ENCODE assay signal across 12 mouse cellular contexts in the genomic region with DNA sequence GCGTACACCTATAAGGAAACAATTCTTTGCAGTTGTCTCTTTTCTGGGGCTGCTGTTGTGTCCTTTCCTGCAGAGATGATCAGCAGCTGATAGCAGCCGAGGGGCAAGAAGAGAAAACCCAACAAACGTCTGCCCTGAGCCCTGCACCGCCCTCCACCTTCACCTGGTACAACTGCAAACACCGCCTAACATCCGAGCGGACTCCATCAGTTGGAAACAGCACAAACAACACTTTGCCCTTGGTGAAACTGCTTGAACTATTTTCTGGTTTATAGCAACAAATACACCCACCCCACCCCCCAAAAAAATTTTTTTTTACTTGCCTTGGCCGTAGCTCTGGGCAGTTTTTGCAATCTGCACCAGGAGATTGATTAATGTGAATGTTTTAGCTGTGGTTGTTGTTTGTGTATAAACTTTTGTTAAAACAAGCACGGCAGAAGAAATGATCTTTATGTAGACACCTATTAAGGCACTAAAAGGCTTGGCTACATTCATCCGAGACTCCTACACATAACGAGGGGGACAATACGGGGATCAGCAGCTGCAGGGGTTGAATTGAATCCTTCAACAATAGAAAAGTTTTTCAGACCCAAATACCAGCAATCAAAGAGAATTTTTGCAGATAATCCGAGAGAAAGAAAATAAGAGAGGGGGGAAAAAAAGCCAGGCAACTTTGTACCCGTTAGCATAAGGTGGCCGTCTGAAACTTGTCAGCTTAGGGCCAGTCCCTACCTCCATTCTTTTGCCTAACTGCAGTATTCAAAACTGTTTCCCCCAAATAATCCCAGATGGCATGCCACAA. TPM values are rescaled to one million over a fixed set of nuclear protein-coding genes. Genes with fewer than 3 reads are reported as not detected.
DNase-seq lines count a peak whose midpoint lies in the region; ATAC-seq and TF ChIP-seq lines count a peak whose summit lies in the region.
"Had no signal": no experiment of that assay in that cellular context is flagged by ENCODE, and none has a peak within 500 bp of the region (broad histone marks: within the 10 kb centered on the region; RNA-seq: fewer than 3 reads in every experiment).

No protein-coding gene starts in this region.

- H3K4me2 ChIP-seq in forebrain, embryonic 11.5 days (ENCODE audit: low read depth, low read length, severe bottlenecking) = peak overlapping the region; percentile 77
- H3K4me2 ChIP-seq in limb, embryonic 11.5 days (ENCODE audit: low read depth, severe bottlenecking) = peak overlapping the region; percentile 57
- peak overlapping the region; percentile 62 for H3K4me2 ChIP-seq in stomach, embryonic 14.5 days (replicated peaks; ENCODE audit: low read depth, low read length)

- no peak for TF ChIP-seq CTCF in left cerebral cortex, adult 2 months (IDR thresholded peaks at IDR 0.05)

- ATAC-seq in forebrain, embryonic 11.5 days (replicated peaks; ENCODE audit: low FRiP score) = peak; percentile 54
- no peak for ATAC-seq in limb, embryonic 11.5 days (ENCODE audit: insufficient number of reproducible peaks, low FRiP score, low TSS enrichment, low read depth)
- no peak for ATAC-seq in stomach, embryonic 14.5 days (ENCODE audit: insufficient number of reproducible peaks, insufficient read depth, low FRiP score, low read depth)
- ATAC-seq in erythroid progenitor cell, adult 5-6 weeks (replicated peaks; ENCODE audit: low FRiP score, poor library complexity, severe bottlenecking) = no peak

- no peaks in the 10 kb centered on the region for H3K36me3 ChIP-seq in forebrain, embryonic 11.5 days (ENCODE audit: control insufficient read depth, insufficient read depth, low read length)
- H3K36me3 ChIP-seq in limb, embryonic 11.5 days (ENCODE audit: control insufficient read depth, insufficient read depth, low read length) = no peaks in the 10 kb centered on the region
- no peaks in the 10 kb centered on the region for H3K36me3 ChIP-seq in stomach, embryonic 14.5 days (ENCODE audit: control insufficient read depth, insufficient read depth, low read length)

- H3K27me3 ChIP-seq in forebrain, embryonic 11.5 days (ENCODE audit: control insufficient read depth, insufficient read depth, low read length) = peaks cover 19% of the 10 kb centered on the region
- H3K27me3 ChIP-seq in limb, embryonic 11.5 days (ENCODE audit: control insufficient read depth, insufficient read depth, low read length) = 0 out of 2 replicates have a peak, but pooled peaks cover 9% of the 10 kb centered on the region
- H3K27me3 ChIP-seq in stomach, embryonic 14.5 days (ENCODE audit: control insufficient read depth, insufficient read depth, low read length) = no peaks in the 10 kb centered on the region

- H3K9ac ChIP-seq in forebrain, embryonic 11.5 days (ENCODE audit: low read length) = peak overlapping the region; percentile 35; the same call in 1 of the 2 replicates
- no peak overlapping the region for H3K9ac ChIP-seq in limb, embryonic 11.5 days (ENCODE audit: low read length)
- H3K9ac ChIP-seq in stomach, embryonic 14.5 days (replicated peaks; ENCODE audit: low read depth, low read length) = no peak overlapping the region

- no peaks in the 10 kb centered on the region for H3K9me3 ChIP-seq in forebrain, embryonic 11.5 days (ENCODE audit: control insufficient read depth, low read length)
- peaks cover 3% of the 10 kb centered on the region; the same call in 1 of the 2 replicates for H3K9me3 ChIP-seq in limb, embryonic 11.5 days (ENCODE audit: control insufficient read depth, low read length)
- H3K9me3 ChIP-seq in stomach, embryonic 14.5 days (ENCODE audit: control insufficient read depth, low read depth, low read length) = peaks cover 3% of the 10 kb centered on the region; the same call in 1 of the 2 replicates

- intact Hi-C loops in left cerebral cortex, adult 2 months (cut with DNase I) = no loop called here
- intact Hi-C loops in left cerebral cortex, postnatal 10 days (cut with DNase I) = no loop called here

- H3K4me1 ChIP-seq in forebrain, embryonic 11.5 days (replicated peaks; ENCODE audit: control insufficient read depth, insufficient read depth, low read length) = peaks cover 4% of the 10 kb centered on the region; the same call in 1 of the 2 replicates
- H3K4me1 ChIP-seq in limb, embryonic 11.5 days (ENCODE audit: control insufficient read depth, insufficient read depth, low read length) = no peaks in the 10 kb centered on the region
- no peaks in the 10 kb centered on the region for H3K4me1 ChIP-seq in stomach, embryonic 14.5 days (ENCODE audit: control insufficient read depth, insufficient read depth, low read length)

- no peak for DNase-seq in left cerebral cortex, adult 2 months (ENCODE audit: extremely low spot score in 1 of 2, low spot score in 2 of 2)
- DNase-seq in left cerebral cortex, postnatal 10 days (ENCODE audit: extremely low spot score in 1 of 2, low spot score in 2 of 2) = no peak
- no peak for DNase-seq in forebrain, embryonic 11.5 days (ENCODE audit: low spot score)
- DNase-seq in limb, embryonic 11.5 days (ENCODE audit: low spot score) = peak; percentile 23
- no peak for DNase-seq in layer of hippocampus, postnatal 14 days (ENCODE audit: low spot score in 2 of 2)
- DNase-seq in urinary bladder, adult 18-20 months (ENCODE audit: low spot score in 2 of 2) = no peak
- DNase-seq: kidney, adult 2 months had no signal

- WGBS in forebrain, embryonic 11.5 days = 7% methylated on average over 15 of the region's 15 CpGs
- 26% methylated on average over 15 of the region's 15 CpGs for WGBS in limb, embryonic 11.5 days
- 29% methylated on average over 15 of the region's 15 CpGs for WGBS in stomach, embryonic 14.5 days

- H3K27ac ChIP-seq in left cerebral cortex, adult 2 months = no peak overlapping the region
- peak overlapping the region; percentile 81; the same call in 1 of the 2 replicates for H3K27ac ChIP-seq in forebrain, embryonic 11.5 days (ENCODE audit: low read depth, low read length)
- H3K27ac ChIP-seq in limb, embryonic 11.5 days (replicated peaks; ENCODE audit: low read depth, low read length) = no peak overlapping the region
- H3K27ac ChIP-seq in stomach, embryonic 14.5 days (ENCODE audit: low read length) = no peak overlapping the region

- H3K4me3 ChIP-seq in left cerebral cortex, adult 2 months = peak overlapping the region; percentile 53; the same call in 1 of the 2 replicates
- peak overlapping the region; percentile 43 for H3K4me3 ChIP-seq in forebrain, embryonic 11.5 days (ENCODE audit: low read depth, low read length)
- no peak overlapping the region; the same call in 1 of the 2 replicates for H3K4me3 ChIP-seq in limb, embryonic 11.5 days (ENCODE audit: low read depth, low read length)
- peak overlapping the region; percentile 33; the same call in 1 of the 2 replicates for H3K4me3 ChIP-seq in stomach, embryonic 14.5 days (ENCODE audit: low read depth, low read length)

RNA-seq across cellular contexts. Expression of gene Zfp800, which starts 1.6 kb away (rescaled TPM):
- 10 to 100 TPM; 20.9 to 24.5 TPM for total RNA-seq in left cerebral cortex, adult 2 months (2021)
- total RNA-seq in left cerebral cortex, postnatal 10 days (2021) = 10 to 100 TPM; 14.2 to 16.0 TPM
- polyA plus RNA-seq in forebrain, embryonic 11.5 days (2014; fragmentation: Nextera tagmentation; extraction: Ambion mirVana) = 23.9 and 26.0 TPM in 2 replicates
- 12.5 and 14.6 TPM in 2 replicates for polyA plus RNA-seq in limb, embryonic 11.5 days (2014; fragmentation: Nextera tagmentation; extraction: Ambion mirVana)
- 23.3 and 26.3 TPM in 2 replicates for polyA plus RNA-seq in stomach, embryonic 14.5 days (2014; fragmentation: Nextera tagmentation; extraction: Ambion mirVana)
- 92.2 and 116 TPM in 2 replicates for total RNA-seq in erythroid progenitor cell, adult 5-6 weeks (2015; ENCODE audit: low replicate concordance)
- total RNA-seq in erythroid progenitor cell, adult 5-6 weeks (2017; ENCODE audit: low replicate concordance) = 92.7 and 100 TPM in 2 replicates
- 10 to 100 TPM; 14.8 to 20.2 TPM for total RNA-seq in layer of hippocampus, postnatal 14 days (2021)

RNA-seq across cellular contexts. Expression of gene Arf5, which starts 27.1 kb away (rescaled TPM):
- 100 to 1,000 TPM; 263 TPM for total RNA-seq in left cerebral cortex, adult 2 months (2021)
- 100 to 1,000 TPM; 401 to 406 TPM for total RNA-seq in left cerebral cortex, postnatal 10 days (2021)
- 301 and 329 TPM in 2 replicates for polyA plus RNA-seq in forebrain, embryonic 11.5 days (2014; fragmentation: Nextera tagmentation; extraction: Ambion mirVana)
- 302 and 320 TPM in 2 replicates for polyA plus RNA-seq in limb, embryonic 11.5 days (2014; fragmentation: Nextera tagmentation; extraction: Ambion mirVana)
- 302 and 304 TPM in 2 replicates for polyA plus RNA-seq in stomach, embryonic 14.5 days (2014; fragmentation: Nextera tagmentation; extraction: Ambion mirVana)
- 262 and 308 TPM in 2 replicates for total RNA-seq in erythroid progenitor cell, adult 5-6 weeks (2015; ENCODE audit: low replicate concordance)
- total RNA-seq in erythroid progenitor cell, adult 5-6 weeks (2017; ENCODE audit: low replicate concordance) = 208 and 225 TPM in 2 replicates
- 100 to 1,000 TPM; 364 to 387 TPM for total RNA-seq in layer of hippocampus, postnatal 14 days (2021)

RNA-seq across cellular contexts. Expression of gene Fscn3, which starts 31.3 kb away (rescaled TPM):
- total RNA-seq in left cerebral cortex, adult 2 months (2021) = not detected
- under 1 TPM in 1 of 2 experiments, not detected in 1; 0.17 TPM for total RNA-seq in left cerebral cortex, postnatal 10 days (2021)
- polyA plus RNA-seq in forebrain, embryonic 11.5 days (2014; fragmentation: Nextera tagmentation; extraction: Ambion mirVana) = not detected in 2 replicates
- not detected in 2 replicates for polyA plus RNA-seq in limb, embryonic 11.5 days (2014; fragmentation: Nextera tagmentation; extraction: Ambion mirVana)
- not detected in 2 replicates for polyA plus RNA-seq in stomach, embryonic 14.5 days (2014; fragmentation: Nextera tagmentation; extraction: Ambion mirVana)
- total RNA-seq in erythroid progenitor cell, adult 5-6 weeks (2015; ENCODE audit: low replicate concordance) = not detected in 2 replicates
- 0.39 TPM in 1 of 2 replicates, not detected in the other for total RNA-seq in erythroid progenitor cell, adult 5-6 weeks (2017; ENCODE audit: low replicate concordance)
- not detected for total RNA-seq in layer of hippocampus, postnatal 14 days (2021)
- total RNA-seq: ES-E14 had no signal

RNA-seq across cellular contexts. Expression of gene Gcc1, which starts 31.9 kb away (rescaled TPM):
- total RNA-seq in left cerebral cortex, adult 2 months (2021) = 10 to 100 TPM; 20.9 to 25.7 TPM
- 10 to 100 TPM; 14.6 TPM for total RNA-seq in left cerebral cortex, postnatal 10 days (2021)
- 9.3 and 10.4 TPM in 2 replicates for polyA plus RNA-seq in forebrain, embryonic 11.5 days (2014; fragmentation: Nextera tagmentation; extraction: Ambion mirVana)
- 7.3 and 8.0 TPM in 2 replicates for polyA plus RNA-seq in limb, embryonic 11.5 days (2014; fragmentation: Nextera tagmentation; extraction: Ambion mirVana)
- polyA plus RNA-seq in stomach, embryonic 14.5 days (2014; fragmentation: Nextera tagmentation; extraction: Ambion mirVana) = 8.7 and 10.2 TPM in 2 replicates
- 7.1 and 9.7 TPM in 2 replicates for total RNA-seq in erythroid progenitor cell, adult 5-6 weeks (2015; ENCODE audit: low replicate concordance)
- 14.7 and 18.7 TPM in 2 replicates for total RNA-seq in erythroid progenitor cell, adult 5-6 weeks (2017; ENCODE audit: low replicate concordance)
- 10 to 100 TPM; 14.7 to 15.6 TPM for total RNA-seq in layer of hippocampus, postnatal 14 days (2021)

RNA-seq across cellular contexts. Expression of gene Pax4, which starts 52.9 kb away (rescaled TPM):
- total RNA-seq in left cerebral cortex, adult 2 months (2021) = not detected
- total RNA-seq in left cerebral cortex, postnatal 10 days (2021) = not detected
- polyA plus RNA-seq in forebrain, embryonic 11.5 days (2014; fragmentation: Nextera tagmentation; extraction: Ambion mirVana) = not detected in 2 replicates
- not detected in 2 replicates for polyA plus RNA-seq in limb, embryonic 11.5 days (2014; fragmentation: Nextera tagmentation; extraction: Ambion mirVana)
- 0.53 TPM in 1 of 2 replicates, not detected in the other for polyA plus RNA-seq in stomach, embryonic 14.5 days (2014; fragmentation: Nextera tagmentation; extraction: Ambion mirVana)
- not detected in 2 replicates for total RNA-seq in erythroid progenitor cell, adult 5-6 weeks (2015; ENCODE audit: low replicate concordance)
- total RNA-seq in erythroid progenitor cell, adult 5-6 weeks (2017; ENCODE audit: low replicate concordance) = not detected in 2 replicates
- not detected for total RNA-seq in layer of hippocampus, postnatal 14 days (2021)
- total RNA-seq: ES-E14 had no signal
- polyA plus RNA-seq: brain, embryonic 14.5 days; kidney, adult 2 months; lung, embryonic 16.5 days had no signal
